Mouse (Mus musculus) intestine, embryonic 15.5 days (tissue): ENCODE results near the gene Olfr1368. TPM values are rescaled to one million over a fixed set of nuclear protein-coding genes. Genes with fewer than 3 reads are reported as not detected.

Experiments
- ATAC-seq: fragments of 200-750 bp; cut with Nextera tagmentation; 2 replicates; pipeline ENCODE4 v1.8.0; 2017; ENCODE audit warnings: moderate TSS enrichment, moderate library complexity
- H3K27ac ChIP-seq: fragments of 300-500 bp; sonication (generic); 2 replicates; pipeline ENCODE4 v1.5.1; 2015; ENCODE audit warnings: mild to moderate bottlenecking, inconsistent platforms
- H3K27me3 ChIP-seq: fragments of 300-500 bp; sonication (generic); replicated peaks from 2 replicates; pipeline ENCODE4 v1.6.1; 2015; ENCODE audit warnings: inconsistent platforms
- H3K36me3 ChIP-seq: fragments of 300-500 bp; sonication (generic); 2 replicates; pipeline ENCODE4 v1.6.1; 2015; ENCODE audit warnings: inconsistent platforms
- H3K4me1 ChIP-seq: fragments of 300-500 bp; sonication (generic); replicated peaks from 2 replicates; pipeline ENCODE4 v1.6.1; 2015; ENCODE audit warnings: inconsistent platforms
- H3K4me2 ChIP-seq: fragments of 300-500 bp; sonication (generic); replicated peaks from 2 replicates; pipeline ENCODE4 v1.6.1; 2015; ENCODE audit warnings: mild to moderate bottlenecking, inconsistent platforms
- H3K4me3 ChIP-seq: fragments of 300-500 bp; sonication (generic); replicated peaks from 2 replicates; pipeline ENCODE4 v1.5.1; 2015; ENCODE audit warnings: inconsistent platforms
- H3K9ac ChIP-seq: fragments of 300-500 bp; sonication (generic); 2 replicates; pipeline ENCODE4 v1.6.1; 2015; ENCODE audit warnings: inconsistent platforms
- H3K9me3 ChIP-seq: fragments of 300-500 bp; sonication (generic); 2 replicates; pipeline ENCODE4 v1.6.1; 2016; ENCODE audit warnings: inconsistent platforms
- WGBS: fragments of 180-500 bp; shearing (Covaris S2); methylation state at CpG from one replicate; pipeline ENCODE4 v1.1.7; 2015; 5-methylcytosine and 5-hydroxymethylcytosine counted together
- polyA plus RNA-seq: library from polyadenylated mRNA; unstranded; fragments of >200 nt; fragmentation: Nextera tagmentation; extraction: Ambion mirVana; gene quantifications from 2 replicates; pipeline ENCODE4 v1.2.1, GENCODE M21; 2015

Gene Olfr1368
- polyA plus RNA-seq, 1 experiment from 2014 or later: not detected

DNA sequence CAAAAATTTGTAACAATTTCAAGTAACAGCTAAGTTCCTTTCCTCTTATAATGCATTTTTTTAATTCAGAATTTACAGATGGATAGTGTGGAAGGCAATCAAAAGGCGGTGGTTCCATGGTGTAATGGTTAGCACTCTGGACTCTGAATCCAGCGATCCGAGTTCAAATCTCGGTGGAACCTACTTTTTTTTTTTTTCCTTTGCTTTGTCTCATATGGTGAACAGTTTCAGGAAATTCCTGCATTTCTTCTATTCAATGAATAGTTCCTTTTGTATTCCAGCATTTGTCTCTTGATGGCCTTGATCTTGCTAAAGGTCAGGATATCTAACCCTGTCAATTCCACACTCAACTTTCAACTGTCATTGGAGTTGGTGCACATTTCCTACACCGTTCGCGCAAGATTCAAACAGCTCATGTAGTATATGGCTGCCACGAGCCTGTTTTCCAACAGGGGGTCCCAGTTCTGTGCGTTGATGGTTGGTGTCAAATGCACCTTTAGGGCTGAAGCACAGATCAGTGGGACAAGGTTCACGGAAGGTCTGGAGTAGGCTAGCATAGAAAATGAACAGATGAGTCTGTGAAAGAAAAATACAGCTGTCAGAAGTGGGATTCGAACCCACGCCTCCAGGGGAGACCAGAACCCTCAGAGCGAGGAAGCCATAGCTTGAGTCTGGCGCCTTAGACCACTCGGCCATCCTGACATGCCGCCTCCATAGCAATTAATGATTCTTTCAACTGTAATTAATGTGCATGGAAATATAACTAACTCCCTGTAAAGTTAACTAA is 26.8 kb upstream of the Olfr1368 start:
- Histone ChIP-seq H3K4me2 (peak overlapping the region; percentile 61), H3K27me3 (no peaks in the 10 kb centered on the region), H3K36me3 (no peaks in the 10 kb centered on the region), H3K9me3 (no peaks in the 10 kb centered on the region), H3K9ac (0 out of 2 replicates have a peak overlapping the region, but pooled peaks have one; percentile 26), H3K27ac (peak overlapping the region; percentile 65; the same call in 1 of the 2 replicates), H3K4me1 (peaks cover 4% of the 10 kb centered on the region; the same call in 1 of the 2 replicates), H3K4me3 (peak overlapping the region; percentile 35)
- 1% methylated on average over 16 of the region's 16 CpGs for WGBS
- peak; percentile 60 for ATAC-seq

DNA sequence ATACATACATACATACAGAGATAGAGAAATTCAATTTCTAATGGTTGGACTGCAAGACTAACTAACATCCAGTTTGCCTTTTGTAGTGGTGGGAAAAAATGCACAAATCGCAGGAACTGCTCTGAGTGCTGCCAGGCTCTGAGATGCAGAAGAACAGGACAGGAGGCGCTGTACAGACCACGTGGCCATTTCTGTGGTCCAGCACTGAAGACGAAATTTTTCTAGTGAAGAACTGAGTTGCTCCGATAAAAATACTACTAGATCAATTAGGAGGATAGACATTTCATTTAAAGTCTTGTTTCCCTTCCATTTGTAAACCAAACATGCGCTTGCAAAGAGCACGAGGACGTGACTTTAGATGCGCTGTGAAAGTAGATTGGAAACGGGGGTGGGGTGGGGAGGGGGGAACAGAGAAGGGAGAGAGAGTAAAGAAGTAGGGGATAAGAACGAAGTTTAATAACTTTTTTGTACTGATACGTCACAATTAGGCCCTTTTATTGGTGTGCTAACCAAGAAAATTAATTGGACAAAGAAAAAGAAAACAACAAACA is 26.0 kb upstream of the Olfr1368 start:
- 0% methylated on average over 12 of the region's 12 CpGs for WGBS
- H3K4me3 ChIP-seq: peak overlapping the region; percentile 40
- H3K27me3 ChIP-seq: no peaks in the 10 kb centered on the region
- no peak for ATAC-seq
- no peaks in the 10 kb centered on the region for H3K36me3 ChIP-seq
- peaks cover 4% of the 10 kb centered on the region; the same call in 1 of the 2 replicates for H3K4me1 ChIP-seq
- no peak overlapping the region for H3K9ac ChIP-seq
- peak overlapping the region; percentile 56 for H3K4me2 ChIP-seq
- no peaks in the 10 kb centered on the region for H3K9me3 ChIP-seq
- H3K27ac ChIP-seq: no peak overlapping the region

DNA sequence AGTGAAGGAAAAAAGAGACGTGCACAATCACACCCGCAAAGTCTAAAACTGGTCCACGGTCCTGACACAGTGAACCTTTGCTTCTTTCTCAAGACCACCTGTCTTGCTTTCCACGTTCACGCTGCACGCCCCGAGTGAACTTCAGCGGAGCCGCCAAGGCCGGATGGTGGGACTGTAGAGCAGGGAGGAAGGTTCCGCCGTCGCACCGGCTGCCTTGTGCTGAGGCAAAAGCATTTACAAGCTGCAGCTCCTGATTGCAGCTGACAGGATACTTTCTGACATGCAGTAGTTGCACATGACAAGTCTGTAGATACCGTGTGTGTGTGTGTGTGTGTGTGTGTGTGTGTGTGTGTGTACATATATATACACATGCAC is 25.5 kb upstream of the Olfr1368 start:
- Histone ChIP-seq H3K27me3 (no peaks in the 10 kb centered on the region), H3K27ac (0 out of 2 replicates have a peak overlapping the region, but pooled peaks have one; percentile 20), H3K4me3 (peak overlapping the region; percentile 40), H3K4me2 (peak overlapping the region; percentile 56), H3K9ac (no peak overlapping the region; the same call in 1 of the 2 replicates), H3K36me3 (no peaks in the 10 kb centered on the region), H3K4me1 (peaks cover 4% of the 10 kb centered on the region; the same call in 1 of the 2 replicates), H3K9me3 (no peaks in the 10 kb centered on the region)
- no peak for ATAC-seq
- WGBS: 16% methylated on average over 15 of the region's 15 CpGs

DNA sequence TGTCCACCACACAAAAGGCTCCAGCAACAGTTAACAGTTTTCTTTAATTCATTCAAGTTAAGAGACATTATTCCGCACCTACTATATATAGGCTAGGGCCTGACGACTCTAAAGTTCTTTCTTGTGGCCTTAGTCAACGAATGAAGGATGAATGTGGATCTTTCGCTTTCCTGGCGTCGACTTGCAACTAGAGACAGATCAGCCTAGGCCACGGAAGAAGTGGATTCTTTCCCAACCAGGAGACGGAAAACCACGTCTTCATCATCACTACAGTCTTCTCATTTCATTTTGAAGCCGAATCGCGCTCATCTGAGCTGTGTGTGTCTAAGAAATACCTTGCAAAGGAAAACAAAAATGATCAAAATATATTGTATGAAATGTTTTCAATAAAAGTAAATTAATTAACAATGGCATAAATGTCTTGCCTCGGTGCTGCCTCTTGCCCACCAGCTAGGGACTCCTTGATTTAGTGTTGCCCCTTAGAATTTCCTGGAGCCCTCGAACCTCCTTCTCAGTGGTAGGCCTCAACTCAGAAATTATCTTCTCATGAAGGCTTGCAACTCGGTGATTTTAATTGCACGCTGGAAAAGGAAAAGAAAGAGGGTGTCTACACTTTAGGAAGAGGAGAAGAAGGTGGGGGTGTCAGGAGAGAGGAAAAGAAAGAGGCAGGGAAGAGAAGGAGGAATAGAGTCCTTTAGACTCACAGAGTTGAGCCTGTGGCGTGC is 24.9 kb upstream of the Olfr1368 start:
- Histone ChIP-seq H3K27me3 (no peaks in the 10 kb centered on the region), H3K4me2 (peak overlapping the region; percentile 72), H3K9ac (no peak overlapping the region; the same call in 1 of the 2 replicates), H3K4me3 (peak overlapping the region; percentile 40), H3K36me3 (no peaks in the 10 kb centered on the region), H3K4me1 (peaks cover 4% of the 10 kb centered on the region; the same call in 1 of the 2 replicates), H3K27ac (0 out of 2 replicates have a peak overlapping the region, but pooled peaks have one; percentile 20), H3K9me3 (no peaks in the 10 kb centered on the region)
- 59% methylated on average over 17 of the region's 17 CpGs for WGBS
- no peak for ATAC-seq

DNA sequence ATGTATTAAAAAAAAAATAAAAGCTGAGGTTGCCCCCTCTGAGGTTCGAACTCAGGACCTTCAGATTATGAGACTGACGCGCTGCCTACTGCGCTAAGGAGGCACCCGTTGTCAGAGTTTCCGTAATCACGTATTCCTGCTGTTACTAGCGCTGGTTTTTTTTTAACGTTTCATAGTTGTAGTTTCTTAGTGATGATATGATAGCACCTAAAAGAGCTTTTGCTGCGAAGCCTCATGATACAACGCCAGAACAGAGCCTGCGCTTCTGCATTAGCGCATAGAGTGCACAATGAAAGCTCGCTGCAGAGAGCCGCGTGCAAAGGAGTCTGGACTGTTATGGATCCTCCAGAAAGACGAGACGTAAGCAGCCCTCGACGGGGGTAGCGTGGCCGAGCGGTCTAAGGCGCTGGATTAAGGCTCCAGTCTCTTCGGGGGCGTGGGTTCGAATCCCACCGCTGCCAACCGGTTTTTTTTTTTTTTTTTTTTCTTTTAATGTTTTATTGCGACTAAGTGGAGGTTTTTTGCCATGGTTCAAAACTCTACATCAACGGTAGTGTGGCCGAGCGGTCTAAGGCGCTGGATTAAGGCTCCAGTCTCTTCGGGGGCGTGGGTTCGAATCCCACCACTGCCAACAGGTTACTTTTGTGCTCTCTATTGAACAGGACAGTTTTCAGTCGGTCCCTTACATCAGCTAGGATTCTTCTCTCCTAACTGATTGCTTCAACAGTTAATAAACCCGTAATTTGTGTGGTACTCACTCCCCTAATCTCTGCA is 24.2 kb upstream of the Olfr1368 start:
- peak; percentile 81 for ATAC-seq
- no peaks in the 10 kb centered on the region for H3K27me3 ChIP-seq
- no peaks in the 10 kb centered on the region for H3K36me3 ChIP-seq
- H3K9ac ChIP-seq: peak overlapping the region; percentile 15; the same call in 1 of the 2 replicates
- H3K4me3 ChIP-seq: peak overlapping the region; percentile 51
- peak overlapping the region; percentile 72; the same call in 1 of the 2 replicates for H3K27ac ChIP-seq
- H3K9me3 ChIP-seq: no peaks in the 10 kb centered on the region
- WGBS: under 1% methylated on average over 39 of the region's 39 CpGs
- H3K4me1 ChIP-seq: peaks cover 4% of the 10 kb centered on the region; the same call in 1 of the 2 replicates
- peak overlapping the region; percentile 72 for H3K4me2 ChIP-seq

DNA sequence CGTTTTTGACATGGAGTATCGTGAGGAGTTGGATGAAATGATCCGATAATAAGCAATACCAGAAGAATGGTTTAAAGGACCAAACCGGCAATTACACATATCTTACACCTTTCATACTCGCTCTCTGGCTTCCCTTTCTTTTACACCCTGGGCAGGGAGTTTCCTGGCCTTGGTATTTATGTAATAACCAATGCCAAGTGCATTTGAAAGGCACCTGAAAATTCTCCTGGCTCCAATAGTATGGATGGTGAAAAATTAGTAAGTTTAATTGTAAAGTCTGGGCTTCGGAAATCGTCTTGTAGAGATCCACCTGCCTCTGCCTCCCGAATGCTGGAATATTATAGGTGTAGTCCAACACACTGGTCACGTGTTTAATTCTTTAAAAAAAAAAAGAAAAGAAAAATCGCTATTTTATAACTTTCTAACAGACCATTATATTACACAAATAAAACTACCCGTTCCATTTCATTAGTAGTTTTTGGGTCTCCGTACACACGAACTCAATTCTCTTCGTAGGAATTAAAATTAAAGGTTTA is 23.5 kb upstream of the Olfr1368 start:
- peak overlapping the region; percentile 51 for H3K4me3 ChIP-seq
- no peak overlapping the region for H3K27ac ChIP-seq
- no peaks in the 10 kb centered on the region for H3K27me3 ChIP-seq
- peak overlapping the region; percentile 72 for H3K4me2 ChIP-seq
- H3K9ac ChIP-seq: no peak overlapping the region
- no peaks in the 10 kb centered on the region for H3K9me3 ChIP-seq
- WGBS: 3% methylated on average over 14 of the region's 14 CpGs
- H3K4me1 ChIP-seq: peaks cover 4% of the 10 kb centered on the region; the same call in 1 of the 2 replicates
- H3K36me3 ChIP-seq: no peaks in the 10 kb centered on the region
- no peak for ATAC-seq

DNA sequence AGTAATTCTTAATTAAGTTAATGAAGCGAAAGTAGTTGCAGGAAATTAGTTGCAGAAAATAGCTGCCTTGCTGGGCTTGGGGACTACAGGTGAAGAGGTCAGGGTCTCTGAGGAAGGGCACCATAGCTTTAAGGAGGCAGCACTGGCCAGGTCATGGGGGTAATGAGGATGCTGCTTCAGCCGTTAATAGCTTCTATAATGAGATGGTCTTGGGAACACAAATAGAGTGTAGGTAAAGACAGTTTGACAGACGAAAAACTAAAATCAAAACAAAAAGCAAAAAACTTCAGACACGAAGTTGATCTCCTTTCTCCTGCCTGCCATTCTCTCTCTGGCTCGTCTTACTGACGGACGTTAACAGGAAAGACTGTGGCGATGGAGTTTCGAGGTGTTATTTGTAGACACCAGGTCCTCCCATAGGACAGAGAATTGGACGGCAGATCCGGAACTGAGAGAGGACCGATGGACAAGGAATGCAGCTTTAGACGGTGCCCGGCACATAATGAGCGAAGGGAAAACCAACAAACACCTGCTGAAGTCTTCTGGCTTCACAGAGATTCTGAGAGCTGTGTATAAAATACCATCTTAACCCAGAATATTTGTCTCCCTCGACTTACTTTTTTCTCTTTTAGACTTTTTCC is 22.8 kb upstream of the Olfr1368 start:
- peak overlapping the region; percentile 50 for H3K9ac ChIP-seq
- no peaks in the 10 kb centered on the region for H3K27me3 ChIP-seq
- no peaks in the 10 kb centered on the region for H3K36me3 ChIP-seq
- no peak overlapping the region for H3K27ac ChIP-seq
- no peaks in the 10 kb centered on the region for H3K9me3 ChIP-seq
- under 1% methylated on average over 16 of the region's 16 CpGs for WGBS
- no peak for ATAC-seq
- peaks cover 4% of the 10 kb centered on the region; the same call in 1 of the 2 replicates for H3K4me1 ChIP-seq
- peak overlapping the region; percentile 72 for H3K4me2 ChIP-seq
- peak overlapping the region; percentile 46 for H3K4me3 ChIP-seq

DNA sequence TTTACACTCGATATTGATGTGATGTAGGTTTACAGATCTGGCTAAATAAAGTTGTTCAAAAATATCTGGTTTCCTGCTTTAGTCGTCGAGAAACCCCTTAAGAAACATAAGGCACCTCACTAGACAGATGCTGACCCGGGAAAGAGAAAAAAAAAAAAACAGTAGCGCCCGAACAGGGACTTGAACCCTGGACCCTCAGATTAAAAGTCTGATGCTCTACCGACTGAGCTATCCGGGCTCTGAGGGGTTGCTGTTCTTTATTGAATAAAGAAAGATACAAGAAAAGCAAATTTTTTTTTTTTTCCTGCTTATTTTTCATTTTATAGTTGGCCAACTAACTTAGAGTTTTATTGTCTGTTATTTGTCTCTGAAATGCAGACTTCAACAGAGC is 22.2 kb upstream of the Olfr1368 start:
- peaks cover 4% of the 10 kb centered on the region; the same call in 1 of the 2 replicates for H3K4me1 ChIP-seq
- no peaks in the 10 kb centered on the region for H3K27me3 ChIP-seq
- no peaks in the 10 kb centered on the region for H3K9me3 ChIP-seq
- under 1% methylated on average over 8 of the region's 8 CpGs for WGBS
- peak overlapping the region; percentile 46 for H3K4me3 ChIP-seq
- ATAC-seq: peak; percentile 54
- H3K36me3 ChIP-seq: no peaks in the 10 kb centered on the region
- peak overlapping the region; percentile 72 for H3K4me2 ChIP-seq
- no peak overlapping the region for H3K9ac ChIP-seq
- H3K27ac ChIP-seq: no peak overlapping the region

DNA sequence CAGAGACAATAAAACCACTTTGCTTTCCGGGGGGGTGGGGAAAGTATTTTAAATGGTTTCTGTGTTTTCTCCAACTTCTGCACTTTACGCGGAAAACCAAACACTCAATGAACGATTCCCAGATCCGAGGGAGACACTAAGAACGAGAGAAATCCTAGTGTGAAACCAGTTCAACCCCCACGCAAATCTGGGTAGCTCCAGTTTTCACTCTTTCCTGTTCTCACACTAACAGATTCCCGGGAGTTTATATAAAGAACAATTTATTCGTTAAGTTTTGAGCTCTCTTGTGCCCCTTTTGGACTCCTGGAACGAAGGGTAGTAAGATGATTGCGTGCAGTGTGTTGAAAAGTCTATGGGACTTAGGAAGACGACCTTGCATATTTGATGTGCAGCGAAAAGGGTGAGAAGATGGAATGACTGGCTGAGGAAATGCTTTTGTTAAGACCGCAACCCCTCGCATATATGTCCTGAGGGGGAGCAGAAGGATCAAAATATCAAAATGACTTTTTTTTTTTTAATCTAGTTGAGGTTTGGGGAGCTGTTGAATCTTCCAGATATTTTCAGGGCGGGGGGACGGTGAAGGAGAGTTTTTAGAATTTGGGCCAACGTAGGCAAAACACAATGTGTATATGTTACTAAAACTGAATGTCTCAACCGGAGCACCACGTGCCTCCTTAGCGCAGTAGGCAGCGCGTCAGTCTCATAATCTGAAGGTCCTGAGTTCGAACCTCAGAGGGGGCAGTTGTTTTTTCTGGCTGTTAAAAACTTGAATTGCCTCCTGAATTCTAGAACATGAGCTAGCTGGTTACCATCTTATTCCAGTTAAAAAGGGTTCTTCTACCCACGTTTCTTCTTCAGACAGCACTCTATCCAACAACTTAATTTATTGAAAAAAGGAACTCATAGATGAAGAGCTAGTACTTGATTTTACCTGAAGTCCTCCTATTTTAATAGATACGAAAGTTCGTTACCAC is 21.6 kb upstream of the Olfr1368 start:
- H3K4me1 ChIP-seq: peaks cover 4% of the 10 kb centered on the region; the same call in 1 of the 2 replicates
- whole genome bisulfite sequencing: 1% methylated on average over 27 of the region's 27 CpGs

DNA sequence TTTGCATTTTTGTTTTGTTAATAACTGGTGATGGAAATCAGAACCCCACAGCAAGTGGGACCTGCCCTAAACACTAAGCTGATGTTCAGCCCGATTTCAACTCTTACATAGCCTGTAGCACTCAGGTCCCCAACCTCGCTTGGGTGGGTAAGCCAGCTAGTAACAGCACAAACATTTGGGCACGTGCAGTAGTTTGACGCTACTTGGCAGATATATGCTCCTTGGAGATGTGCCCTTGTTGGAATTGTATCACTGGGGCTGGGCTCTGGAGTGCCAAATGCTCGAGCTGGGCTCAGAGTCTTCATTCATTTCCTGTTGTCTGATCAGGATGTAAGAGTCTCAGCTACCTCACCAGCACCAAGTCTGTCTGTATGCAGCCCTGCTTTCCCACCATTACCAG is 16.9 kb upstream of the Olfr1368 start:
- Histone ChIP-seq H3K4me1 (no peaks in the 10 kb centered on the region), H3K27me3 (no peaks in the 10 kb centered on the region), H3K9ac (no peak overlapping the region), H3K27ac (no peak overlapping the region), H3K4me2 (no peak overlapping the region), H3K36me3 (no peaks in the 10 kb centered on the region), H3K9me3 (no peaks in the 10 kb centered on the region), H3K4me3 (no peak overlapping the region)
- WGBS: 60% methylated on average over 5 of the region's 5 CpGs
- ATAC-seq: no peak

More for the DNA sequence above, 21.6 kb upstream of the Olfr1368 start:
- Histone ChIP-seq H3K4me2 (peak overlapping the region; percentile 72), H3K4me3 (peak overlapping the region; percentile 46), H3K9ac (peak overlapping the region; percentile 37; the same call in 1 of the 2 replicates), H3K27me3 (no peaks in the 10 kb centered on the region), H3K9me3 (no peaks in the 10 kb centered on the region), H3K36me3 (no peaks in the 10 kb centered on the region), H3K27ac (peak overlapping the region; percentile 52; the same call in 1 of the 2 replicates)
- ATAC-seq: peak; percentile 59
